Mouse (Mus musculus): ENCODE data around the gene Atl1. TPM values are rescaled to one million over a fixed set of nuclear protein-coding genes. Genes with fewer than 3 reads are reported as not detected.

Atl1 gene
- total RNA-seq, 2 experiments from 2014 or later: 206 to 222 TPM

GRCm38 (mm10) chr12:69937731-69938130 lies 45.3 kb downstream of the Atl1 start:
- DNase-seq (ENCODE audit: low spot score in 2 of 2): no peak

- no peak for DNase-seq (ENCODE audit: low spot score in 2 of 2)
Measured at GRCm38 (mm10) chr12:69939291-69939690, 46.9 kb downstream of the Atl1 start.

GRCm38 (mm10) chr12:69941655-69942329 lies 49.4 kb downstream of the Atl1 start:
- no peak for DNase-seq (ENCODE audit: low spot score in 2 of 2)

GRCm38 (mm10) chr12:69945861-69946260 lies 53.4 kb downstream of the Atl1 start:
- DNase-seq (ENCODE audit: low spot score in 2 of 2): no peak

GRCm38 (mm10) chr12:69947502-69947901 lies 55.1 kb downstream of the Atl1 start:
- DNase-seq (ENCODE audit: low spot score in 2 of 2): no peak

GRCm38 (mm10) chr12:69957378-69957777 lies 65.0 kb downstream of the Atl1 start:
- DNase-seq (ENCODE audit: low spot score in 2 of 2): no peak

GRCm38 (mm10) chr12:69962468-69962867 lies 70.1 kb downstream of the Atl1 start:
- peak; percentile 35 to 60 for DNase-seq (ENCODE audit: low spot score in 2 of 2)

GRCm38 (mm10) chr12:69963141-69963540 lies 70.7 kb downstream of the Atl1 start:
- DNase-seq (ENCODE audit: low spot score in 2 of 2): no peak

GRCm38 (mm10) chr12:69965644-69966043 lies 73.2 kb downstream of the Atl1 start:
- DNase-seq (ENCODE audit: low spot score in 2 of 2): no peak

- no peak for DNase-seq (ENCODE audit: low spot score in 2 of 2)
Measured at GRCm38 (mm10) chr12:69966071-69966470, 73.7 kb downstream of the Atl1 start.

- no peak for DNase-seq (ENCODE audit: low spot score in 2 of 2)
Measured at GRCm38 (mm10) chr12:69967112-69967511, 74.7 kb downstream of the Atl1 start.

- no peak for DNase-seq (ENCODE audit: low spot score in 2 of 2)
Measured at GRCm38 (mm10) chr12:69968154-69968553, 75.7 kb downstream of the Atl1 start.

GRCm38 (mm10) chr12:69973666-69974065 lies 81.3 kb downstream of the Atl1 start:
- no peak for DNase-seq (ENCODE audit: low spot score in 2 of 2)

- no peak for DNase-seq (ENCODE audit: low spot score in 2 of 2)
Measured at GRCm38 (mm10) chr12:69976688-69977087, 84.3 kb downstream of the Atl1 start.

- DNase-seq (ENCODE audit: low spot score in 2 of 2): no peak
Measured at GRCm38 (mm10) chr12:69977376-69977998, 85.1 kb downstream of the Atl1 start.

- no peak for DNase-seq (ENCODE audit: low spot score in 2 of 2)
Measured at GRCm38 (mm10) chr12:69982874-69983273, 90.5 kb downstream of the Atl1 start.

- DNase-seq (ENCODE audit: low spot score in 2 of 2): no peak
Measured at GRCm38 (mm10) chr12:69985546-69985945, 93.1 kb downstream of the Atl1 start.

GRCm38 (mm10) chr12:69986241-69986762 lies 93.9 kb downstream of the Atl1 start:
- DNase-seq (ENCODE audit: low spot score in 2 of 2): no peak

- peak; percentile 84 for DNase-seq (ENCODE audit: low spot score in 2 of 2)
Measured at GRCm38 (mm10) chr12:69986786-69987497, 94.5 kb downstream of the Atl1 start, which contains the start of gene Sav1. Gene Sav1 (minus strand): TSS chr12:69987002.

GRCm38 (mm10) chr12:69995382-69995781 lies 103.0 kb downstream of the Atl1 start:
- no peak for DNase-seq (ENCODE audit: low spot score in 2 of 2)

- no peak for DNase-seq (ENCODE audit: low spot score in 2 of 2)
Measured at GRCm38 (mm10) chr12:69998186-69998983, 106.0 kb downstream of the Atl1 start.
